Mouse (Mus musculus) heart, adult 11 months (tissue): ENCODE results near the gene Oaz2.
A peak's percentile ranks its signal among the peaks of the same experiment; 100 is the strongest.
"Not testable (repeated sequence)": the region's sequence is repeated elsewhere in the genome, so short reads cannot be mapped to it uniquely, and the experiment has no call there.

ENCODE experiments used
- DNase-seq: peaks from one replicate; pipeline ENCODE4 v3.0.0; 2022

Oaz2 gene

GRCm38 (mm10) chr9:65653741-65654140, 14.1 kb upstream of the Oaz2 start:
- no peak for DNase-seq

GRCm38 (mm10) chr9:65654700-65655237, 13.0 kb upstream of the Oaz2 start:
- peak; percentile 84 for DNase-seq

GRCm38 (mm10) chr9:65655540-65655939, 12.3 kb upstream of the Oaz2 start:
- peak; percentile 91 for DNase-seq

GRCm38 (mm10) chr9:65657218-65657617, 10.6 kb upstream of the Oaz2 start:
- peak; percentile 81 for DNase-seq

- peak; percentile 89 for DNase-seq
Measured at GRCm38 (mm10) chr9:65661029-65661428, 6.8 kb upstream of the Oaz2 start.

DNA sequence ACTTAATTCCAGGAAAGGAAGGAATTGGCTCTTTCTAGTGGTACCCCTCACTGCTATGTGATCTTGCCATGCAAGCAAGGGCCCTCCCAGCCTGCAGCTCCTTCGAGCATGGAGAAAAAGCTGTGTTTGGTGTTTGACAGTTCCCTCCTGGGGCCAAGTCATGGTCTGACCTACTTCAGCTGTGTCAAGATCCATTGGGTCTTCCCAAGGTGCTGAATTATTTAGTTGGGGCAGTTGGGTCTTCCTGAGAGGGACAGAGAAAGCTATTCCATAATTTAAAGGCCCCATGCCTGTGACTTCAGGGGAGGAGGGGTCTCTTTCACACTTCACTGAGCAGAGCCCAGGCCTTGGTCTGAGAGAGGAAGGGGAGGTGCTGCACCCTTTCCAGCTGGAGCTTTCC, 6.3 kb upstream of the Oaz2 start:
- no peak for DNase-seq

DNA sequence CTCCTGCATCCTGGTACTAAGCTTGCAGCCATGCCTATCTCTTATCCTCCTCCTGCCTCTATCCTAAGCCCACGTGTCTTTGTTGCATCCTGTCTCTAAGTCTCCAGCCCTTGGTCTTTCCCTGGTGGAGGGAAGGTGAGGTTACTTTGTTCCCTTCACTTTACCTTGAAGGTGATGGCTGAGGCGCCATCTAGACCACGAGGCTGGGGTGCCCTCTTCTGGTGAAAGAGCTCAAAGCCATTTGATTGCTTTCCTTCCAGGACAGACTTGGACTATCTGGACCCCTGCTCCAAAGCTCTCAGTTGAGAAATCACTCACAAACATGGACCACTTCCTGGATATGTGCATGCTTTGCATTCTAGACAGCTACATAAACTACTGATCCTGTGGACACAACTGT, 3.6 kb upstream of the Oaz2 start:
- peak; percentile 90 for DNase-seq

DNA sequence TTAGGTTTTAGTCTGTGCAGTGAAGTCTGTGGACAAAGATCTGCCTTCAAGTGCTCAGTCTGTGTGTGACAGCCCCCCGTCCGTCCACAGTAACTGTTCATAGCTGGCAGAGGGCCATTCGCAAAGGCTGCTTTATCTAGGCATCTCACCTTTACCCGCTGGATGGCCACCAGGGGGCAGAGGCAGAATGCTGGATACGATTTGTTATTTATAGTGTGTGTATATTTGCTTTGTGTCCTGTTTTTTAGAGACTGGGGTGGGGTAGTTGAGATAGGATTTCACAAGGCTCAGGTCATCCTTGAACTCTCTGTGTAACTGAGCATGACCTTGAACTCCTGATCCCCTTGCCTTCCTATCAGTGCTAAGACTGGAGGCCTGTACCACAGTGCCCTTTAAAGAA, 1.8 kb upstream of the Oaz2 start:
- DNase-seq: peak; percentile 96

- peak; percentile 99 for DNase-seq
Measured at GRCm38 (mm10) chr9:65671431-65671931, 3.7 kb downstream of the Oaz2 start.

GRCm38 (mm10) chr9:65672996-65673395, 5.2 kb downstream of the Oaz2 start:
- peak; percentile 92 for DNase-seq

- DNase-seq: peak; percentile 93
Measured at GRCm38 (mm10) chr9:65675461-65676357, 7.9 kb downstream of the Oaz2 start.

DNA sequence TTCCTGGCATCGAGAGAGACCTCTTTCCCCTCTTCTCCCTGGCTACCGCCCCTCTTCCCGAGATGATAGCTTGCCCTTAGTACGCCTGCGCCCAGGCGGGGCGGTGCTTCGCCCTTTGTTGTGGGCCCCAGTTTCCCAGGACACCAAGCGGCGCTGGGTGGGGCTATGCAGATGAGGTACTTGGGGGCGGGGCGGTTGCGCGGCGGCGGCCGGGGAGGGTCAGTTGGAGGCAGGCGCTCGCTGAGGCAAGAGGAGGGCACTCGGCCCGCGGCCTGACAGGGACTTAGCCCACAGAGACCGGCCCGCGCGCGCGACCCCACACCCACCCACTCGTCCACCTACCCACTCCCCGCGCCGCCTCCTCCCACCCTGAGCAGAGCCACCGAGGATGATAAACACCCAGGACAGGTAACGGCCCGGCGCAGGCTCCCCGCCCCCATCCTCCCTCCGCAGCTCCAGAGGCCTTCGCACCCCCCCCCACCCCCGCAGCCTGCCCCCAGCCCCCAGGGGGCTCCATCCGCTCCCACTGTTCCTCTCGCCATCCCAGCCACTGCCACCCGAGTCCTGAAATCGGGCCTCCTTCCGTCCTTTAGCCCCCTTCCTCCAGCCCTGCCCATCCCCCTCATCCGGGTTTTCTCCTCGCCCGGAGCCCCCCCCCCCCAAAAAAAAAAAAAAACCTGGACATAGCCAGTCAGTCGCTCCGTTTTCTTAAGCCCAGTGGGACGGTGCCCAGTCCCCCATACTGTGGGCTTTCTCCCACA, 8.7 kb downstream of the Oaz2 start:
- DNase-seq: peak; percentile 100

GRCm38 (mm10) chr9:65677119-65677462, 9.3 kb downstream of the Oaz2 start:
- DNase-seq: no peak

DNA sequence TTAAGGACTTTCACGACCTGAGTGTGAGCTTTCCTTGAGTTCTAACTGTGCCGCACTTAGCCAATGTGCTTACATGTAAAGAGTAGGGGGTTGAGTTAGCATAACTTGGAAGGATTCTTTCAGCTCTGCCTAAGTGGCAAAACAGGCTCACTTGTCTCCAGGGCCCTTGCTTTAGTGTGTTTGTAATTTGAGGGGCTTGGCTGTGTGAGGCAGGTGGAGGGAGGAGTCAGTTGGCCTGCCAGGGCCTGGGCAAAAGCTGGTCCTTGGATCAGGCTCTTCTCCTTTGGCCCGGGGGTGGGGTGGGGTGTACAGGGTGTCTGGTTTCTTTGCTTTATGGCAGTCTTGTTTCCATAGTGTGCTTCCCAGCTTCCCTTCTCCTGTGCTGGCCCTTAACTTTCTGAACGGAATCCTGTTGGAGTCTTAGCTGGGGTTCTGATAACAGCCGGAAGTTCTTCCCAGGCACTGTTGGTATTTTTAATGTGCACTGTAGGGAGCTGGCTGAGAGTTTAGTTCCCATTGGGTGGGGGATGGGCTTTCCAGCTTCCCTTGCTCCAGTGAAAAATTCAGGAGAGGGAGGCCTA, 11.5 kb downstream of the Oaz2 start:
- peak; percentile 97 for DNase-seq

DNA sequence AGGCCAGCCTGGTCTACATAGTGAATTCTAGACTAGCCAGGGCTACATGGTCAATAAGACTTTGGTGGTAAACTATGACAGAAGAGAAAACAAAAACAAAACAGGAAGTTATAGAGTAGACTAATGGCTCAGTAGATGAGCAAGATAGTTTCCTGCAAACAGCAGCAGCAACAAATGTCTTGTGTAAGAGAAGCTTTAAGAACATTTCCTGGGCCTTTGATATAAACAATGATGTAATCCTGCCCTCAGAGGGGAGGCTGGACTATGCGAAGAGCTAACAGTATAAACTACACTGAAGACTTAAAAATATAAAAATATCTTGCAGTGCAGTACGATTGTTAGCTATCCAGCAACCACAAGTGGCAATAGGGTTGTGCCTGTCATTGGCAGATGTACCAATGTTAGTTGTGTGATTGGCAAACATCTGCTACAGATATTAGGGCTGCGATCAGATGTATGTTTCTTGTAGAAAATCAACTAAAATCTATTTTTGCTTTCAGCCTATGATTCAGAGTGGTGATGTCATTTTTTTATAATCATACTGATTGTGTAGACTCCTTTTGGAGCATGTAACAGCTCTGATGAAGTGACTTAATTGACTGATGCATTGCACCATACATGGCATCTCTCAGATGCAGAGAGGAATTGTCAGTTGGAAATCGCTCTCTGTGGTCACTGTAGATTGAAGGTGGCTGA, 13.3 kb downstream of the Oaz2 start:
- DNase-seq: no peak

GRCm38 (mm10) chr9:65681634-65681940, 13.8 kb downstream of the Oaz2 start:
- no peak for DNase-seq

GRCm38 (mm10) chr9:65682183-65682582, 14.4 kb downstream of the Oaz2 start:
- DNase-seq: no peak

DNA sequence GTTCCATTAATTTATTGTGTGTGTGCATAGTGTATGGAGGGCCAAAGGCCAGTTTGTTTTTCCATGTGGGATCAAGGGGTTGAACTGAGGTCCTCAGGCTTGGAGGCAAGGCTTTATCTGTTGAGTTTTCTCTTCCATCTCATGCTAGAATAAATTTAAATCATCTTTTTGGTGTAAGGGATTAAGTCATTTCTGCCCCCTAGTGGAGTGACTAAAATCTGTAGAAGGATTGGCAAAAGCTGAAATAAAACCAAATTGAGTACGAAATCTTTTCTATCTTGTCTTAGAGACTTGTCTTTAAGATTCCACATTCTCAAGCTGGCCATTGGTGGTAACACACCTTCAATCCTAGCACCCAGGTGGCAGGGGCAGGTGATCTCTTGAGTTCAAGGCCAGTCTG, 15.2 kb downstream of the Oaz2 start:
- no peak for DNase-seq

GRCm38 (mm10) chr9:65684704-65685103, 16.9 kb downstream of the Oaz2 start:
- DNase-seq: no peak

- not testable (repeated sequence) for DNase-seq
Measured at GRCm38 (mm10) chr9:65689869-65690268, 22.1 kb downstream of the Oaz2 start.

DNA sequence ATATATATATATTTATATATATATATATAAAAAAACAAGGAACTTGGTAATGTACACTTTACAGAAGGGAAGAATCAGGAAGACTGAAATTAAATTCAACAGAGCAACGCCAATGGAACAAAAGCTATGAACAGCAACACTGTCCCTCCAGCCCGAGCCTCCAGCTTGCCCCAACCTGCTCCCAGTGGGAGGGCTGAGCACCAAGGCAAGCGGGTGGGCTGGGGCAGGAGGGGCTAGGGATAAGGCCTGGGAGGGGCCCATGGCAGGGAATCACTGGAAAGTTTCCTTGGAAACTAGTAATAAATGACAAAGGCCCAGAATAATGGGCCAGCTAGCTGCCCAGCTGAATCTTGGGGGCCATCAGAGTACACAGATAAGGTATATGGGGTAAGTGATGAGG, 24.7 kb downstream of the Oaz2 start:
- peak; percentile 77 for DNase-seq

DNA sequence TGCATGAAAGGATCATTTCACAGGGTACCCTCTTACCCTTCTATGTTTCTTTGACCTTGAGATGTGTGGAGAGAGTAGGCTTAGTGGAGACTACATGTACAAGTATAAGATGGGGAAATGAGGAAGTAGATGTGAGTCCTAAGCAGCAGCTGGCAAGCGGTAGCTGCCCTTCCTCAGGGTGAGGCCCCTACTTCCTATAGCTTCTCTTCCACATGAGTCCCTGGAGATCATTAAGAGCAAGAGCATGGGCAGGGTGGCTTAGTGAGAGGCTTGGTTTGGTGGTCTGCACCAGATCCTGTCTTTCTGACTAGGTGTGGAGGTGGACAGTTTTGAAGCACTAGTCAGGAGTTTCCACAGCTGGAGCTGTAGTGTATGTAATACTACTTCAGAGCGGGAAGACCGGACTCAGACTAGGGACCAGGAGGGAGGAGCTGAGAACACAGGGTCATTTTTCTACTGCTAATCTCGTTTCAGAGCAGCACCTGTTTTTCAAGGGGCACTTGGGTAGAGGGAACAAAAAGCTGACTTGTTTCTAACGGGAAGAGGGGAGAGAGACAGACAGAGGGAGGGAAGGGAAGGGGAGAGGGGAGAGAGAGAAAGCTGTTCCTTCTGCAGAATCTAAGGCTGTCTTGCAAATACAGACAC, 25.3 kb downstream of the Oaz2 start:
- peak; percentile 92 for DNase-seq
